Mouse (Mus musculus) C2C12 (cell line): ENCODE results near the gene 4930568D16Rik. TPM values are rescaled to one million over a fixed set of nuclear protein-coding genes. Genes with fewer than 3 reads are reported as not detected.

ENCODE experiments used
- H3K27me3 ChIP-seq: one replicate; pipeline ENCODE4 v1.6.1; 2011; ENCODE audit not compliant: control insufficient read depth, insufficient read depth, insufficient read length
- H3K36me3 ChIP-seq: one replicate; pipeline ENCODE4 v1.6.1; 2011; ENCODE audit not compliant: control insufficient read depth, insufficient read depth
- H3K4me3 ChIP-seq: one replicate; pipeline ENCODE4 v1.5.1; 2011; ENCODE audit warnings: mild to moderate bottlenecking, control low read depth; ENCODE audit not compliant: poor library complexity, insufficient read depth, severe bottlenecking
- H3K79me2 ChIP-seq: one replicate; pipeline ENCODE4 v1.6.1; 2011; ENCODE audit not compliant: control insufficient read depth, insufficient read depth
- H3K79me3 ChIP-seq: one replicate; pipeline ENCODE4 v1.6.1; 2011; ENCODE audit warnings: low read depth, control low read depth
- H3ac ChIP-seq: one replicate; pipeline ENCODE3; 2011; ENCODE audit warnings: low read depth; ENCODE audit not compliant: control insufficient read depth, insufficient read length
- CEBPB ChIP-seq: IDR thresholded peaks from one replicate; pipeline ENCODE4 v1.6.1; 2011; ENCODE audit warnings: low read depth, mild to moderate bottlenecking, control low read depth, moderate library complexity
- CTCF ChIP-seq: IDR thresholded peaks from one replicate; pipeline ENCODE4 v1.5.1; 2011; ENCODE audit not compliant: control insufficient read depth, insufficient read depth, insufficient read length
- FOSL1 ChIP-seq: IDR thresholded peaks from one replicate; pipeline ENCODE4 v1.8.0; 2011; ENCODE audit warnings: mild to moderate bottlenecking, low read length; ENCODE audit not compliant: poor library complexity, insufficient read depth, severe bottlenecking
- MAX ChIP-seq: IDR thresholded peaks from one replicate; pipeline ENCODE4 v1.6.1; 2011; ENCODE audit warnings: mild to moderate bottlenecking, control low read depth
- MYOD1 ChIP-seq: IDR thresholded peaks from one replicate; pipeline ENCODE4 v1.6.1; 2011; ENCODE audit warnings: low read depth; ENCODE audit not compliant: control insufficient read depth, insufficient read length
- MYOG ChIP-seq: IDR thresholded peaks from one replicate; pipeline ENCODE4 v1.6.1; 2011; ENCODE audit not compliant: control insufficient read depth, insufficient read length; ENCODE audit errors: extremely low read depth
- USF1 ChIP-seq: IDR thresholded peaks from one replicate; pipeline ENCODE4 v1.6.1; 2011; ENCODE audit warnings: low read depth, mild to moderate bottlenecking, control low read depth, moderate library complexity
- polyA plus RNA-seq: library from polyadenylated mRNA; unstranded; fragments of >200 nt; fragmentation: generic; extraction: Trizol; gene quantifications from one replicate; pipeline ENCODE4 v1.2.1, GENCODE M21; 2012; ENCODE audit warnings: missing spikeins

The 4930568D16Rik gene
- polyA plus RNA-seq, 1 experiment: not detected

DNA sequence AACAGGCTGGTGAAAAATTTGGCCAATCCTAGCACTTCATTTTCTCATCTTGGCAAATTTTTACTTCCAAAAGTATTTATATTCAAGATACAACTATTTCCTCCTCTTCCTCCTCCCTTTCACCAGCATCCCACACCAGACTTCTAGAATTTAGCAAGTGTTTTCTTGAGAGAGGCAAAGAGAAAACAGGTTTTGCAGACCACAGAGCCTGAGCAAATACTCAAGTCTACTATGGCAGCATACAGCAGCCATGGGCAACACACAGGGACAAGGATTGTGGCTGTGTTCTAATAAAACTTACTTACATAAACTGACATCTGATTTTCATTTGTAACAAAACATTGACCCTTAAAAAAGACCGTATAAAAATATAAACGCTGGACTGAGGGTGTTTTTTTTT, 36.3 kb downstream of the 4930568D16Rik start:
- H3K4me3 ChIP-seq: no peak overlapping the region
- H3K79me3 ChIP-seq: peaks cover 23% of the 10 kb centered on the region
- H3ac ChIP-seq: no peak overlapping the region
- no peaks in the 10 kb centered on the region for H3K36me3 ChIP-seq
- TF ChIP-seq FOSL1 (no peak), MAX (no peak), CEBPB (no peak), CTCF (no peak), USF1 (no peak), MYOG (no peak), MYOD1 (no peak)
- H3K79me2 ChIP-seq: peaks cover 64% of the 10 kb centered on the region
- no peaks in the 10 kb centered on the region for H3K27me3 ChIP-seq

DNA sequence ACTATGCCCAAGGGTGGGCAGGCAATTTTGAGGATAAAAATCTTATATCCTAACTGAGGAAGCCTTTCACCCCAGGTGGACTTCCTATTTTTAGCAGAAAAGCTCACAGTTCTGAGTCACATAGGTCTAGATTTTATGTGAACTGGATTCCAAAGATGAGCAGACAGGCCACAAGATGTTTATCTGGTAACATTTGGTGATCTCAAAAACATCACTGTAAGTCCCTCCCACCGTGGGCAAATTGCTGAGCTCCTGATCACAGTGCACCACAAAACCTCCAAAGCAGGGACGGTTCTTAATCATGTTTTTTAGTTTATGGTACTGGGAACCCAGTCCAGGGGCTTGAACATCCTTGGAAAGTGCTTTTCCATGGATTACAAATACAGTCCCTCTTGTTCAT, 38.5 kb downstream of the 4930568D16Rik start:
- H3K79me2 ChIP-seq: peaks cover 43% of the 10 kb centered on the region
- no peak overlapping the region for H3K4me3 ChIP-seq
- no peaks in the 10 kb centered on the region for H3K27me3 ChIP-seq
- peaks cover 8% of the 10 kb centered on the region for H3K36me3 ChIP-seq
- peaks cover 12% of the 10 kb centered on the region for H3K79me3 ChIP-seq
- TF ChIP-seq MAX: no peak
- TF ChIP-seq CEBPB: no peak
- TF ChIP-seq MYOG: no peak
- no peak for TF ChIP-seq CTCF
- H3ac ChIP-seq: no peak overlapping the region

DNA sequence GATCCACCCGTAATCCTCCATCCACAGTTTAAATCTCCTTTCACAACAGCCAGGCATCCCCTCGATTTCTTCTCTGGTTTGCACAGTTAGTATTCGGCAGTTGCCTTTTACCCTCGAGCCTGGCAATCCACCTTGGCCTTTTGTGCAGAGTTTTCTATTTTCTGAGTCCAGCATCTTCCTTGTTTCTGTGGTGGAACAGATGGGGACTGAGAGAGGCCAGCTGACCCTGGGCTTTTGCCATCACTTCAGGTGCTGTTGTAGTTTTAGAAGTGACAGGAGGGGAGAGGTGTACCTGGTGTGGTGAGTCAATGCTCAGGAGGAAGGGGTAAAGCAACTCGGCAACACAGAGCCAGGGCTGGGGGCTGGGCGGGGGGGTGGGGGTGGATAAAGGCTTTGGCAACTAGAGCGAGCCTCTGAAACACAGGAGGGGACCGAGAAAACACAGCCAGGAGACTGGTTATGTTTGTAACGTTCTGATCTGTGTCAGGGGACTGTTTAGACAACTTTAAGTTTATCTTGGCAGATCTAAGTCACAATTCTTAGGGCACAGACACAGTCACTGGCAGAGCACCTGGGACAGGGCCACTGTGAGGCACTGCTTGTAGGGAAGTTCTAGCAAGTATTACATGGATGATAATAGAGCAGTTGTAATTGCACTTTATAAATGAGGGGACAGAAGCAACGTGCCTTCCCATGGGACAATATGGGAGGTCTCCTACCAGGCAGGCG, 39.3 kb downstream of the 4930568D16Rik start:
- TF ChIP-seq MYOG: no peak
- no peak for TF ChIP-seq MYOD1
- TF ChIP-seq USF1: no peak
- no peak for TF ChIP-seq CTCF
- no peak for TF ChIP-seq FOSL1
- no peak for TF ChIP-seq CEBPB
- no peak for TF ChIP-seq MAX
- Histone ChIP-seq H3K36me3 (peaks cover 16% of the 10 kb centered on the region), H3K79me2 (peaks cover 36% of the 10 kb centered on the region)

DNA sequence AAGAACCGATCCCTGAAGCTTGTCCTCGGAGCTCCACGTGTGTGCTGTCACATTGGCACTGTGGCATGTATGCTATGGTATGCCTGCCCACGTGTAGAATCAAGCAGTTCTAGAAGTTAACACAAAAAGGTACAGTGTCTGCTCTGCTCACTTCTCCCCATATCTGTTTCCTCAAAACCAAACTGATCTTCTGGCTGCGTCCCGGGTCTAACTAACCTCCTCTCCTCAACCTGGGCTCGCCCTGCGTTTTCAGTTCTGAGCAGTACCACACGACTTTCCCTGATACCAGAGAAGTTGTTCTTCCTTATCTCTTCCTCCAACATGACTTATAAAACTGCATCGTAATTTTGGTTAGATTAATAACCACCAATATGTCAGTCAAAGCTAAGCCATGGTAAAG, 39.9 kb downstream of the 4930568D16Rik start:
- Histone ChIP-seq H3K36me3 (peaks cover 23% of the 10 kb centered on the region), H3K79me2 (peaks cover 29% of the 10 kb centered on the region), H3K79me3 (peaks cover 10% of the 10 kb centered on the region), H3ac (no peak overlapping the region), H3K27me3 (no peaks in the 10 kb centered on the region), H3K4me3 (no peak overlapping the region)
- no peak for TF ChIP-seq FOSL1
- TF ChIP-seq CEBPB: no peak
- TF ChIP-seq MYOD1: no peak
- TF ChIP-seq CTCF: no peak
- no peak for TF ChIP-seq USF1
- TF ChIP-seq MYOG: no peak
- no peak for TF ChIP-seq MAX

More for the DNA sequence above, 39.3 kb downstream of the 4930568D16Rik start:
- no peaks in the 10 kb centered on the region for H3K27me3 ChIP-seq
- H3K79me3 ChIP-seq: peaks cover 12% of the 10 kb centered on the region
- H3ac ChIP-seq: no peak overlapping the region
- no peak overlapping the region for H3K4me3 ChIP-seq

DNA sequence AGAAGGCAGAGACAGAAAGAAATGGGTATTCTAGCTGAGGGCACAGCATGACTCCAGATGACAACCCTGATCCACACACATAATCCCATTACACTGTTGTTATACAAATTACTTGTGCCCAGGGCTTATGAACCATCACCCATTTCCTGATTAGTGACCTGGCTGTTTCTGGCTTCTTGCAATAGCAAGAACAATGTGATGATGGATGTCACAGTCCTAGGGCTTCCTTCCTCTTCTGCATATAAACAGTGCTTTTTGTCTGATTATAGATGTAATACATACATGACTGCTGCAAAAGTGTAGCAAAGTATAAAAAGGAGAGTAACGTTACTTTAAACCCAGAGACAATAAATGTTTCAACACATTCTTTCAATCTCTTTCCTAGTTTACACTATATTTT, 40.6 kb downstream of the 4930568D16Rik start:
- H3K27me3 ChIP-seq: no peaks in the 10 kb centered on the region
- TF ChIP-seq USF1 (no peak), FOSL1 (no peak), MYOD1 (no peak), MYOG (no peak)
- H3ac ChIP-seq: no peak overlapping the region
- H3K4me3 ChIP-seq: no peak overlapping the region
- peaks cover 5% of the 10 kb centered on the region for H3K79me3 ChIP-seq
- peaks cover 29% of the 10 kb centered on the region for H3K36me3 ChIP-seq
- H3K79me2 ChIP-seq: peaks cover 23% of the 10 kb centered on the region

DNA sequence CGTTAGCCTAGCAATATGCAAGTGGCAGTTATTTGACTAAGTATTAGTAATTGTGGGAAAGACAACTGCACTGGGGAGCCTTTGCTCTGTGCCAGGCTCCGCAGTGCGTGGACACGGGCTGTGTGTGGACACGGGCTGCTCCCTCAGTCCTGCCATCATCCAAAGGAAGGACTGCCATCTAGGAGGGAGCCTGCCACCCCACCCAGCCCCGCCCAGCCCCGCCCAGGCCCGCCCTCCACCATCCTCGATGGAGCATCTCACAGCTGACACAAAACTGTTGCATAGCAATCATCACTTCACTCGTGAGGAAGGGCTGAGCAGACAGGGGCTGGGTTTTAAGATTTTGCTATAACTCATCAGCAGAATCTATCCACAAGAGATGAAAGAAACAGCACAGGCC, 41.6 kb downstream of the 4930568D16Rik start:
- Histone ChIP-seq H3K4me3 (no peak overlapping the region), H3K79me3 (no peaks in the 10 kb centered on the region), H3K36me3 (peaks cover 37% of the 10 kb centered on the region), H3K27me3 (no peaks in the 10 kb centered on the region), H3K79me2 (peaks cover 13% of the 10 kb centered on the region), H3ac (no peak overlapping the region)
- TF ChIP-seq CEBPB: no peak
- no peak for TF ChIP-seq MYOD1
